Mouse (Mus musculus) thymus, postnatal 4 days (tissue): Measurements from ENCODE around the gene Slc25a27.
A peak's percentile ranks its signal among the peaks of the same experiment; 100 is the strongest.

Experiments used
- DNase-seq: peaks from one replicate; pipeline ENCODE4 v3.0.0; 2021

Gene Slc25a27

GRCm38 (mm10) chr17:43645136-43645535 is 21.9 kb downstream of the Slc25a27 start:
- peak; percentile 22 for DNase-seq

DNA sequence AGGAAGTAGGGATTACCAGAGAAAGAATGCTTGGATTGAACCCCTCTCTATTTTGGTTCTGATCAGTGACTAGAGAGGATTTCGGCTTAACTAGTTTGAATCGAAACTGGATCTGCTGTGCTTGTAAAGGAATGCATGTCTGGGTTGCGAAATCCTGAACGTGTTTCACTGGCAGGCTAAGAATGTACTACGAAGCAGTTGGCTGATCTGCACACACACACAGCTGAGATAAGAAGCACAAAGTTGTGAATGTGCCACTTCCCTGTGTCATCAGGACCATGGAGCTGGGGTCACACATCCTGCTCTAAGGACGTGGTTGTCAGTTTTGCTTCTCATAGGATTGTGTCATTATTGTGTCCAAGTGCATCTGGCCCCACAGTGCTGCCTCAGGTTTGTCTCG is 22.6 kb downstream of the Slc25a27 start:
- DNase-seq: no peak

- no peak for DNase-seq
Measured at GRCm38 (mm10) chr17:43643191-43643590, 23.8 kb downstream of the Slc25a27 start.

GRCm38 (mm10) chr17:43640825-43641224 is 26.2 kb downstream of the Slc25a27 start:
- DNase-seq: no peak

- no peak for DNase-seq
Measured at GRCm38 (mm10) chr17:43637146-43637545, 29.9 kb downstream of the Slc25a27 start.

DNA sequence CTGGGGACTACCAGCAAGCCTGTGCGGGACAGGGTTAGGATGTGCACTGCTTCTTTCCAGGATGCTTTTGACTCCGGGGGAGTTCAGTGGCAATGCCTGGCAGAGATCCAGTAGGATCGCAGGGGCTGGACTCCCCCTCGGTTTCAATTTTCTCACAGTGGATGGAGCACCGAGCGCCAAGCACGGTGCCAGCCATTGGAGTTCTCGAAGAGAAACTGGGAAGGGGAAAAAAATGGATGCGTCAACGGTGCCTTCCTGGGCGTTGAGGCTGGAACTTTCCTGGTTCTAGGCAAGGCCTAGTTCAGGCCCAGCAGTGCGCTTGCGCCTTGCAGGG is 36.6 kb downstream of the Slc25a27 start:
- DNase-seq: no peak

- peak; percentile 17 for DNase-seq
Measured at GRCm38 (mm10) chr17:43629496-43630426, 37.3 kb downstream of the Slc25a27 start, which contains the start of gene Tdrd6. Tdrd6 (minus strand) TSS chr17:43630299.

GRCm38 (mm10) chr17:43629026-43629495 is 38.0 kb downstream of the Slc25a27 start:
- no peak for DNase-seq

DNA sequence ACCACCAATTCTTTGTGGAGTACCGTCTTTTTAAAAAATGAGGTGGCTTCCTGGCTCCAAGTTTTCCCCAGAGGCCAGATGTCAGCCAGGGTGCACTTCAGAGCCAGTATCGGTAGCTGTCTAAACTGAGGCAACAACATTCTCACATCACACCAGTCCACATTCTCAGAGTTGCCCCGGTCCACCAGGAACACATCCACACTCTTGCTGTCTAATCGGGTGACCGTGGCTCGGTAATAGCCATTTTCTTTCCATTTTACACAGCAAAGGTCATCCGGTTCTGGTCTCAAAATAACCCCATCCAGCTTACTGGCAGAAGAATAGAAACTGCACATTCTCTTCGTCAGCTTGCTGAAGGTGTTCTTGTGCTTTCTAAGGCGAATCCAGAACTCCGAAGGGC is 38.8 kb downstream of the Slc25a27 start:
- no peak for DNase-seq

DNA sequence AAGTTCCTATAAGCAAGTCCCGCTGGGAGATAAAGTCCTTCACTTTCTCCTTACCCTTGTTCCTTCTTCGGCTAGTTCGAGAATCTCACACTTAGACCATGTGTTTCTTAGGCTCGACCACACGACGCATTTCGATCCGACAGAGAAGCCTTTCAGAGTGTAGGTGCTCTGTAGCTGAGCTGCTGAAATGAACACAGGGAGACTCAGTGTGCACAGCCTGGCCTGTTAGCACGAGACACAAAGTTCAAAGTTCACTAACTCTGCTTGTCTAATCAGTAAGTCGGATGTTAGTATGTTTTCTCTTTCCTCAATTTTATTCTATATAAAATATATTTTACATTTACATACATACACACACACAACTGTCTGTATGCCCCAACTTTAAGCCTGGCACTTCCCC is 44.9 kb downstream of the Slc25a27 start:
- no peak for DNase-seq

DNA sequence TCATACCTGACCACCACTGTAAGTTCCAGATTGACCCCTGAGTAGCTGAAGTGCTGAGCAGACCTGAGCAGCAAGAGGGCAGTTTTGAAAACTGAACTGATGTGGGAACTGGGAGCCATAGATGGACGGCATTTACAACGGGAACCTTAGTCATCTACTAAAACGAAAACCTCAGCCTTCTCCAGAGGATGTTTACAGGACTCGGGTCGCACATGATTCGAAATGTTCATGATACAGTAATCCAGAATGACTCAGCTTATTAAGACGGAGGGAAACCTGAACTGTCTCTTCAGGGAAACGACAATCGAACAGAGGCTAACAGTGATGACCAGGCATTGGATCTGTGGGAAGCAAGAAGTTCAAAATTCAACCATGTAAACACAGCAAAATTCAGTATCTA is 47.9 kb downstream of the Slc25a27 start:
- no peak for DNase-seq

- DNase-seq: no peak
Measured at GRCm38 (mm10) chr17:43612221-43612620, 54.8 kb downstream of the Slc25a27 start.

DNA sequence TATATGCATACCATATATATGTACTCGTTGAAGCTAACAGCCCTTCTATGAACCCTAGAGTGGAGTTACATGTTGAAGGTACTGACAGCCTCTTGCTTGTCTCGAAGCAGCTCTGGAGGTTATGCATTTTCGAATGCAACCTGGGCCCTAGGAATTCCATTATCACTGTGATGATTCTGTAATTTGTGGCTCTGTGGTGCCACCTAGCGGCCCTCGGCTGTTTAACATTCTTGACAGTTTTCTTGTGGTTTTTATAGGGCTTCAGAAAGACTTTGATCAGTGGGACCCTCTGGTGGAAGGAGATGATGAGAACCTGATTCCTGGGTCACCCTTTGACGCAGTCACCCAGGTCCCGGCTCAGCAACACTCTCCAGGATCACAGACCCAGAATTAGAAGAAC is 55.4 kb downstream of the Slc25a27 start:
- peak; percentile 62 for DNase-seq

- DNase-seq: peak; percentile 83
Measured at GRCm38 (mm10) chr17:43606704-43607103, 60.3 kb downstream of the Slc25a27 start.

- no peak for DNase-seq
Measured at GRCm38 (mm10) chr17:43598706-43599105, 68.3 kb downstream of the Slc25a27 start.

GRCm38 (mm10) chr17:43597742-43598141 is 69.3 kb downstream of the Slc25a27 start:
- DNase-seq: no peak

DNA sequence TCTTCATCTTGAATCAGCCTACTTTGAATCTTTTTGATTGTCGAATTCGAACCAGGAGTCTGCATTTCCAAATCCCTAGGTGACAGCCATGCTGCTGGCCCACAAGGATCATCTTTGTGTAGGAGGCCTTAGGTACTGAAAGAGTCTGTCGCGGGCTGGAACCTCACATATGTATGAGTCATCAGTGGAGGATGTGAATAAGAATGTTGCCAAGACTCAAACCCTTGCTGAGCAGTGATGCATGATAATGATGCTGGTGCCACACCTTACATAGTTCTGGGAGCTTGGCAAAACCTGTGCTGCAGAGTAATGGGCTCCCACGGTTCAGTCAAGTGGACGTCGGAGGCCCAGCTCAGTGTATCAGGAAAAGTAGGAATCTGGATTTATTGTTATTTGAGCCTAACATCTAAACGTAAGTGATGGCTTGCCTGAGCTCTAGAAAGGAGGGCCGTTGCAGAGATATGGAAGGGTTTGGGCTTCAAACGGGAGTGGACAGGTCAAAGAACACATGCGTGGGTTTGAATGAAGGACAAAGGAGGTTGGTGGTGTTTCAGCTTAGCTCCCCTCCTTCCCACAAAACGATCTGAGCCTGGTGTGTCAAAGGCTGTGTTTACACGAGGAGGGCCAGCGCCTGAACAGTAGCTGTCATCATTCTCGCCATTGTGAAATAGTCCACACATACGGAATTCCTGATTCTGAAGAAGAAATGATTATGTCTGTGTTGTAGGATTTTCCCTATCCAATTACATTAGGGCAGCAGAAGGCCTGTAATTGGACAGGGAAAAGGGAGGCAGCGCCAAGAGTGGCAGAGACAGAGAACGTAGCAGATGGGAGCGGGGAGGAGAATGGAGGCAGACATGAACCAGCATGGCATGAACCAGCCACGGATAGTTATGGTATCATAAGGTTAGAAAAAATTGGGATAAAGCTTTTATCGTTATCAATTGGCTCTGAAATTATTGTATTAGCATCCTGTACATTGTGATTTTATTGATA is 74.4 kb downstream of the Slc25a27 start:
- no peak for DNase-seq
